Mouse (Mus musculus): Measurements from ENCODE around the gene Ppp1r21. TPM values are rescaled to one million over a fixed set of nuclear protein-coding genes. Genes with fewer than 3 reads are reported as not detected.

Ppp1r21 gene
- polyA plus RNA-seq, 1 experiment from 2014 or later = 27.6 TPM

GRCm38 (mm10) chr17:88550351-88550750, 20.4 kb downstream of the Ppp1r21 start:
- ATAC-seq (replicated peaks; ENCODE audit: low FRiP score, low read depth) = no peak
- 73% methylated on average over 5 of the region's 5 CpGs for WGBS
- Histone ChIP-seq H3K4me2 (ENCODE audit: low read length) (no peak overlapping the region), H3K4me1 (replicated peaks; ENCODE audit: insufficient read depth, low read length) (no peaks in the 10 kb centered on the region), H3K36me3 (ENCODE audit: insufficient read depth, low read length) (peaks cover 18% of the 10 kb centered on the region; the same call in 1 of the 2 replicates), H3K27ac (no peak overlapping the region), H3K9me3 (replicated peaks; ENCODE audit: low read length) (no peaks in the 10 kb centered on the region), H3K9ac (ENCODE audit: low read depth, low read length) (no peak overlapping the region), H3K4me3 (replicated peaks; ENCODE audit: low read depth, low read length) (no peak overlapping the region), H3K27me3 (ENCODE audit: insufficient read depth, low read length) (no peaks in the 10 kb centered on the region)
- no peak for DNase-seq (ENCODE audit: low spot score)
- TF ChIP-seq CTCF (IDR thresholded peaks at IDR 0.05; ENCODE audit: low read depth) = no peak

- Histone ChIP-seq H3K27me3 (ENCODE audit: insufficient read depth, low read length) (no peaks in the 10 kb centered on the region), H3K27ac (0 out of 2 replicates have a peak overlapping the region, but pooled peaks have one; percentile 2), H3K4me3 (replicated peaks; ENCODE audit: low read depth, low read length) (no peak overlapping the region), H3K4me2 (ENCODE audit: low read length) (no peak overlapping the region), H3K9me3 (replicated peaks; ENCODE audit: low read length) (no peaks in the 10 kb centered on the region), H3K4me1 (replicated peaks; ENCODE audit: insufficient read depth, low read length) (no peaks in the 10 kb centered on the region), H3K36me3 (ENCODE audit: insufficient read depth, low read length) (peaks cover 17% of the 10 kb centered on the region), H3K9ac (ENCODE audit: low read depth, low read length) (no peak overlapping the region)
- no peak for TF ChIP-seq CTCF (IDR thresholded peaks at IDR 0.05; ENCODE audit: low read depth)
- ATAC-seq (replicated peaks; ENCODE audit: low FRiP score, low read depth) = no peak
- 48% methylated on average over 10 of the region's 10 CpGs for WGBS
- no peak for DNase-seq (ENCODE audit: low spot score)
These were observed 21.3 kb downstream of the Ppp1r21 start for GRCm38 (mm10) chr17:88550981-88551940.

- no peaks in the 10 kb centered on the region for H3K27me3 ChIP-seq (ENCODE audit: insufficient read depth, low read length)
- H3K36me3 ChIP-seq (ENCODE audit: insufficient read depth, low read length) = peaks cover 15% of the 10 kb centered on the region
- DNase-seq (ENCODE audit: low spot score) (no peak), ATAC-seq (replicated peaks; ENCODE audit: low FRiP score, low read depth) (0 out of 2 replicates have a peak, but pooled peaks have one; percentile 12)
- H3K4me2 ChIP-seq (ENCODE audit: low read length) = no peak overlapping the region
- no peaks in the 10 kb centered on the region for H3K9me3 ChIP-seq (replicated peaks; ENCODE audit: low read length)
- H3K27ac ChIP-seq = no peak overlapping the region
- H3K4me1 ChIP-seq (replicated peaks; ENCODE audit: insufficient read depth, low read length) = no peaks in the 10 kb centered on the region
- 30% methylated on average over 6 of the region's 6 CpGs for WGBS
- no peak overlapping the region for H3K4me3 ChIP-seq (replicated peaks; ENCODE audit: low read depth, low read length)
- no peak overlapping the region for H3K9ac ChIP-seq (ENCODE audit: low read depth, low read length)
- no peak for TF ChIP-seq CTCF (IDR thresholded peaks at IDR 0.05; ENCODE audit: low read depth)
These were observed 22.6 kb downstream of the Ppp1r21 start for GRCm38 (mm10) chr17:88552556-88552955.

- no peak overlapping the region for H3K9ac ChIP-seq (ENCODE audit: low read depth, low read length)
- H3K4me1 ChIP-seq (replicated peaks; ENCODE audit: insufficient read depth, low read length) = no peaks in the 10 kb centered on the region
- H3K36me3 ChIP-seq (ENCODE audit: insufficient read depth, low read length) = peaks cover 12% of the 10 kb centered on the region
- H3K4me3 ChIP-seq (replicated peaks; ENCODE audit: low read depth, low read length) = no peak overlapping the region
- H3K4me2 ChIP-seq (ENCODE audit: low read length) = no peak overlapping the region
- H3K27me3 ChIP-seq (ENCODE audit: insufficient read depth, low read length) = no peaks in the 10 kb centered on the region
- peak; percentile 58; the same call in 1 of the 2 replicates for ATAC-seq (replicated peaks; ENCODE audit: low FRiP score, low read depth)
- TF ChIP-seq CTCF (IDR thresholded peaks at IDR 0.05; ENCODE audit: low read depth) = no peak
- peak; percentile 48 for DNase-seq (ENCODE audit: low spot score)
- WGBS = 37% methylated on average over 8 of the region's 8 CpGs
- peak overlapping the region; percentile 38; the same call in 1 of the 2 replicates for H3K27ac ChIP-seq
- H3K9me3 ChIP-seq (replicated peaks; ENCODE audit: low read length) = no peaks in the 10 kb centered on the region
These were observed 23.1 kb downstream of the Ppp1r21 start for GRCm38 (mm10) chr17:88553001-88553449.

GRCm38 (mm10) chr17:88553473-88554087, 23.7 kb downstream of the Ppp1r21 start:
- no peak for TF ChIP-seq CTCF (IDR thresholded peaks at IDR 0.05; ENCODE audit: low read depth)
- DNase-seq (ENCODE audit: low spot score) (no peak), ATAC-seq (replicated peaks; ENCODE audit: low FRiP score, low read depth) (peak; percentile 85)
- Histone ChIP-seq H3K27me3 (ENCODE audit: insufficient read depth, low read length) (no peaks in the 10 kb centered on the region), H3K4me1 (replicated peaks; ENCODE audit: insufficient read depth, low read length) (no peaks in the 10 kb centered on the region), H3K4me3 (replicated peaks; ENCODE audit: low read depth, low read length) (no peak overlapping the region), H3K9ac (ENCODE audit: low read depth, low read length) (no peak overlapping the region), H3K9me3 (replicated peaks; ENCODE audit: low read length) (no peaks in the 10 kb centered on the region), H3K4me2 (ENCODE audit: low read length) (no peak overlapping the region), H3K27ac (peak overlapping the region; percentile 64), H3K36me3 (ENCODE audit: insufficient read depth, low read length) (peaks cover 12% of the 10 kb centered on the region)
- 89% methylated on average over 11 of the region's 11 CpGs for WGBS

GRCm38 (mm10) chr17:88556176-88556575, 26.3 kb downstream of the Ppp1r21 start:
- H3K27me3 ChIP-seq (ENCODE audit: insufficient read depth, low read length) = no peaks in the 10 kb centered on the region
- ATAC-seq (replicated peaks; ENCODE audit: low FRiP score, low read depth) (no peak), DNase-seq (ENCODE audit: low spot score) (no peak)
- TF ChIP-seq CTCF (IDR thresholded peaks at IDR 0.05; ENCODE audit: low read depth) = no peak
- peaks cover 6% of the 10 kb centered on the region for H3K36me3 ChIP-seq (ENCODE audit: insufficient read depth, low read length)
- H3K4me3 ChIP-seq (replicated peaks; ENCODE audit: low read depth, low read length) = no peak overlapping the region
- H3K4me1 ChIP-seq (replicated peaks; ENCODE audit: insufficient read depth, low read length) = no peaks in the 10 kb centered on the region
- no peaks in the 10 kb centered on the region for H3K9me3 ChIP-seq (replicated peaks; ENCODE audit: low read length)
- 77% methylated on average over 13 of the region's 13 CpGs for WGBS
- no peak overlapping the region; the same call in 1 of the 2 replicates for H3K27ac ChIP-seq
- no peak overlapping the region for H3K4me2 ChIP-seq (ENCODE audit: low read length)
- no peak overlapping the region for H3K9ac ChIP-seq (ENCODE audit: low read depth, low read length)

Data from kidney, postnatal 0 days (tissue).